Mouse (Mus musculus): Measurements from ENCODE around the gene Pla2g4c. TPM values are rescaled to one million over a fixed set of nuclear protein-coding genes. Genes with fewer than 3 reads are reported as not detected.

The Pla2g4c gene
- polyA plus RNA-seq, 1 experiment from 2014 or later: 2.1 TPM

- Histone ChIP-seq H3K27ac (ENCODE audit: low read depth) (0 out of 2 replicates have a peak overlapping the region, but pooled peaks have one; percentile 39), H3K9ac (replicated peaks) (no peak overlapping the region), H3K36me3 (replicated peaks; ENCODE audit: insufficient read depth, low read length) (peaks cover 76% of the 10 kb centered on the region), H3K9me3 (ENCODE audit: low read length) (no peaks in the 10 kb centered on the region), H3K4me2 (ENCODE audit: low read depth, low read length) (no peak overlapping the region), H3K4me1 (ENCODE audit: insufficient read depth) (peaks cover 4% of the 10 kb centered on the region; the same call in 1 of the 2 replicates), H3K27me3 (ENCODE audit: insufficient read depth, low read length) (no peaks in the 10 kb centered on the region), H3K4me3 (ENCODE audit: low read depth, low read length) (no peak overlapping the region)
- no peak for DNase-seq
- TF ChIP-seq EP300 (IDR thresholded peaks at IDR 0.05; ENCODE audit: low read depth): no peak
- no peak for TF ChIP-seq CTCF (IDR thresholded peaks at IDR 0.05; ENCODE audit: low read depth)
- 84% methylated on average over 1 of the region's 1 CpGs for WGBS (ENCODE audit: insufficient replicate concordance)
- ATAC-seq: peak; percentile 55; the same call in 1 of the 2 replicates
Observed at GRCm38 (mm10) chr7:13290041-13290675, 34.3 kb upstream of the Pla2g4c start.

GRCm38 (mm10) chr7:13291370-13291769, 33.1 kb upstream of the Pla2g4c start:
- WGBS (ENCODE audit: insufficient replicate concordance): 86% methylated on average over 2 of the region's 2 CpGs
- ATAC-seq (no peak), DNase-seq (no peak)
- TF ChIP-seq EP300 (IDR thresholded peaks at IDR 0.05; ENCODE audit: low read depth) (no peak), CTCF (IDR thresholded peaks at IDR 0.05; ENCODE audit: low read depth) (no peak)
- Histone ChIP-seq H3K4me1 (ENCODE audit: insufficient read depth) (peaks cover 4% of the 10 kb centered on the region; the same call in 1 of the 2 replicates), H3K27me3 (ENCODE audit: insufficient read depth, low read length) (no peaks in the 10 kb centered on the region), H3K36me3 (replicated peaks; ENCODE audit: insufficient read depth, low read length) (peaks cover 76% of the 10 kb centered on the region), H3K27ac (ENCODE audit: low read depth) (no peak overlapping the region), H3K4me2 (ENCODE audit: low read depth, low read length) (no peak overlapping the region), H3K9ac (replicated peaks) (no peak overlapping the region), H3K9me3 (ENCODE audit: low read length) (no peaks in the 10 kb centered on the region), H3K4me3 (ENCODE audit: low read depth, low read length) (no peak overlapping the region)

GRCm38 (mm10) chr7:13293878-13294855, 30.3 kb upstream of the Pla2g4c start:
- DNase-seq: no peak

GRCm38 (mm10) chr7:13295256-13295655, 29.2 kb upstream of the Pla2g4c start:
- DNase-seq: no peak
- Histone ChIP-seq H3K9ac (replicated peaks) (no peak overlapping the region), H3K27ac (ENCODE audit: low read depth) (no peak overlapping the region), H3K4me1 (ENCODE audit: insufficient read depth) (peaks cover 4% of the 10 kb centered on the region; the same call in 1 of the 2 replicates), H3K4me3 (ENCODE audit: low read depth, low read length) (no peak overlapping the region), H3K27me3 (ENCODE audit: insufficient read depth, low read length) (no peaks in the 10 kb centered on the region), H3K36me3 (replicated peaks; ENCODE audit: insufficient read depth, low read length) (peaks cover 84% of the 10 kb centered on the region), H3K4me2 (ENCODE audit: low read depth, low read length) (no peak overlapping the region), H3K9me3 (ENCODE audit: low read length) (no peaks in the 10 kb centered on the region)
- TF ChIP-seq CTCF (IDR thresholded peaks at IDR 0.05; ENCODE audit: low read depth) (no peak), EP300 (IDR thresholded peaks at IDR 0.05; ENCODE audit: low read depth) (no peak)
- ATAC-seq: no peak
- WGBS (ENCODE audit: insufficient replicate concordance): 93% methylated on average over 7 of the region's 7 CpGs

More at GRCm38 (mm10) chr7:13293878-13294855, 30.3 kb upstream of the Pla2g4c start:
- no peak overlapping the region for H3K4me2 ChIP-seq (ENCODE audit: low read depth, low read length)
- 70% methylated on average over 11 of the region's 11 CpGs for WGBS (ENCODE audit: insufficient replicate concordance)
- peaks cover 80% of the 10 kb centered on the region for H3K36me3 ChIP-seq (replicated peaks; ENCODE audit: insufficient read depth, low read length)
- no peak overlapping the region for H3K9ac ChIP-seq (replicated peaks)
- ATAC-seq: no peak
- H3K27ac ChIP-seq (ENCODE audit: low read depth): no peak overlapping the region
- peaks cover 4% of the 10 kb centered on the region; the same call in 1 of the 2 replicates for H3K4me1 ChIP-seq (ENCODE audit: insufficient read depth)
- H3K9me3 ChIP-seq (ENCODE audit: low read length): no peaks in the 10 kb centered on the region
- no peak overlapping the region for H3K4me3 ChIP-seq (ENCODE audit: low read depth, low read length)
- H3K27me3 ChIP-seq (ENCODE audit: insufficient read depth, low read length): no peaks in the 10 kb centered on the region
- TF ChIP-seq EP300 (IDR thresholded peaks at IDR 0.05; ENCODE audit: low read depth) (no peak), CTCF (IDR thresholded peaks at IDR 0.05; ENCODE audit: low read depth) (no peak)

- Histone ChIP-seq H3K4me1 (ENCODE audit: insufficient read depth) (no peaks in the 10 kb centered on the region), H3K4me2 (ENCODE audit: low read depth, low read length) (no peak overlapping the region), H3K9me3 (ENCODE audit: low read length) (no peaks in the 10 kb centered on the region), H3K27me3 (ENCODE audit: insufficient read depth, low read length) (no peaks in the 10 kb centered on the region), H3K9ac (replicated peaks) (no peak overlapping the region), H3K36me3 (replicated peaks; ENCODE audit: insufficient read depth, low read length) (peaks cover 85% of the 10 kb centered on the region), H3K4me3 (ENCODE audit: low read depth, low read length) (no peak overlapping the region), H3K27ac (ENCODE audit: low read depth) (no peak overlapping the region)
- ATAC-seq (no peak), DNase-seq (no peak)
- WGBS (ENCODE audit: insufficient replicate concordance): 78% methylated on average over 1 of the region's 1 CpGs
- TF ChIP-seq CTCF (IDR thresholded peaks at IDR 0.05; ENCODE audit: low read depth): no peak
- TF ChIP-seq EP300 (IDR thresholded peaks at IDR 0.05; ENCODE audit: low read depth): no peak
Observed at GRCm38 (mm10) chr7:13297636-13298035, 26.8 kb upstream of the Pla2g4c start.

GRCm38 (mm10) chr7:13298821-13299220, 25.6 kb upstream of the Pla2g4c start:
- 92% methylated on average over 5 of the region's 5 CpGs for WGBS (ENCODE audit: insufficient replicate concordance)
- H3K36me3 ChIP-seq (replicated peaks; ENCODE audit: insufficient read depth, low read length): peaks cover 89% of the 10 kb centered on the region

More at GRCm38 (mm10) chr7:13298821-13299220, 25.6 kb upstream of the Pla2g4c start:
- ATAC-seq (no peak), DNase-seq (no peak)
- Histone ChIP-seq H3K9me3 (ENCODE audit: low read length) (no peaks in the 10 kb centered on the region), H3K27ac (ENCODE audit: low read depth) (no peak overlapping the region), H3K4me3 (ENCODE audit: low read depth, low read length) (no peak overlapping the region), H3K4me2 (ENCODE audit: low read depth, low read length) (no peak overlapping the region), H3K27me3 (ENCODE audit: insufficient read depth, low read length) (no peaks in the 10 kb centered on the region), H3K9ac (replicated peaks) (no peak overlapping the region), H3K4me1 (ENCODE audit: insufficient read depth) (no peaks in the 10 kb centered on the region)
- TF ChIP-seq EP300 (IDR thresholded peaks at IDR 0.05; ENCODE audit: low read depth) (no peak), CTCF (IDR thresholded peaks at IDR 0.05; ENCODE audit: low read depth) (no peak)

Data from liver, postnatal 0 days (tissue).